Mouse (Mus musculus): ENCODE results near the gene Ccr5.
"Not testable (repeated sequence)": the region's sequence is repeated elsewhere in the genome, so short reads cannot be mapped to it uniquely, and the experiment has no call there.

Ccr5 gene

GRCm38 (mm10) chr9:124121387-124122184, at the start of gene Ccr5:
Ccr5 (plus strand) TSS chr9:124121543.
- no peak for DNase-seq (ENCODE audit: low spot score in 2 of 2)

DNA sequence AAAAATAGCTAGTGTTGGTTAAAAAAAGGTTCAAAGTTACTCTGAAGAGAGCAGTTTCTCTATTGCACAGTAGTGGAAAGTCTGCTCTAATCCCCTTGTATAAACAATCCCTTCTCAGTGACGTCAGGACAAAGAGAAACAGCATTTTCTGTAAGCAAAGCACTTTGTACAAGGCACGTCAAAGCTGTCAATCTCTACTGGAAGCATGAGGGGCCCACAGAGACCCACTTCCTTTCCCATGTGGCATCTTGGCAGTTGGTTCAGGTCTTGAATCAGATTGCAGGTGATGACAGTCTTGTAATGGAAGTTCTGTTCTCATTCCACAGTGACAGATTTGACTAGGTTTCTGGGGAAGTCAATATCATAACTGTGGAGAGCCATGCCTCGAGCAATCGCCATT, 41.5 kb upstream of the Ccr5 start:
- DNase-seq (ENCODE audit: low spot score in 2 of 2): no peak

DNA sequence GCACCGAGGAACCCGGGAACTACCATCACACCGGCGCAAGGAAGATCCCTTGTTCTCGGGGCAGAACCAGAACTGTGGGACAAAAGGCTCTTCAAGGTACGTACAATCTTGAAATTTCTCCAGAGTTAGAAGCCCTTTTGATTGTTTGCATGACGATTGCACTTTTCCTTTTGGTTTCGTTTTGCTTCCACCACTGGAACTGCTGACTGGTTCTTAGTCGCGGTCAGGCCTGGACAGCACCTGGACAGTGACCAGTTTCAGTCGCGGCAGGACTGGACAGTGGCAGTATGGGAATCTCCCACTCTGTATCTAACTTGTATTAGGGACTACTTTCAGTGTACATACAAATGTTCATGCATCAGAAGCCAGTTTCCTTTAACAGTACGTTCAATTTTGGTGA, 40.9 kb upstream of the Ccr5 start:
- not testable (repeated sequence) for DNase-seq (ENCODE audit: low spot score in 2 of 2)

- no peak for DNase-seq (ENCODE audit: low spot score in 2 of 2)
Measured at GRCm38 (mm10) chr9:124090441-124090840, 30.9 kb upstream of the Ccr5 start.

GRCm38 (mm10) chr9:124099127-124099526, 22.2 kb upstream of the Ccr5 start:
- no peak for DNase-seq (ENCODE audit: low spot score in 2 of 2)

GRCm38 (mm10) chr9:124100357-124100756, 21.0 kb upstream of the Ccr5 start:
- no peak for DNase-seq (ENCODE audit: low spot score in 2 of 2)

DNA sequence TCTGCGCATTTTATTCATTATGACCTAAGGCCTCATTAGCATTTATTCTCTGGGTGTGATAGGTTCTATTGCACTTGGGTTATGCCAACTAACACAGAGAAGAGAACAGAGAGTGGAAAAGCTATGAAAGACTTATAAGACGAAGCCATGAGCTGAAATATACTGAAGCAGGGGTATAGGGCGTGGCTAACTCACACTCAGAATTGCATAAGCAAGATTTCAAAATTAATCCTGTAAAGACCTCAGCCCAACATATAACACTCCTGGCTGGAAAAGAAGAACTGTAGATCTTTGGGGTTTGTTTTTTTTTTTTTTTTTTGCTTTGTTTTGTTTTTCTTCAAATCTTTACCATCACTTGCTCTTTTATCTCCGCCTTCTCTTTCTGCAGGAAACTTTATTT, 19.6 kb upstream of the Ccr5 start, which contains the start of gene Ccr2:
Gene Ccr2 (plus strand): TSS at position 228 of the 400 bp plus-strand sequence.
- no peak for DNase-seq (ENCODE audit: low spot score in 2 of 2)

- DNase-seq (ENCODE audit: low spot score in 2 of 2): no peak
Measured at GRCm38 (mm10) chr9:124103199-124103598, 18.1 kb upstream of the Ccr5 start.

DNA sequence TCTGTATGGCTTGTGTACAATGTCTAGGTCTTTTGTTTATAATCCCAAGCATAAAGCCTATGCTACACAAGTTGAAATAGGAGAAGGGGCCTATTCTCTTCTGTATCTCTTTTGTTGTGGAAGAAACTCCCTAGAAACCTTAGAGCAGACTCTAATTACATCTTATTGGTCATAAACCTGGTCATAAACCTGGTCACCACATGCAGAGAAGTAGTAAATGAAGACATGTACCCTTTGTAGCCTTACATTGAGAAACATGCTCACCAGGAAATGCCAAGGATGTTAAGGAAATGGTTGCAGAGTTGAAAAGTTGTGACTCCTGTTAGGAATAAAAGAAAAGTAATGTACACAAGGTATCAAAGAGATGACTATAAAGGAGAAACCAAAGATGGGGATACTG, 16.1 kb upstream of the Ccr5 start:
- DNase-seq (ENCODE audit: low spot score in 2 of 2): no peak

DNA sequence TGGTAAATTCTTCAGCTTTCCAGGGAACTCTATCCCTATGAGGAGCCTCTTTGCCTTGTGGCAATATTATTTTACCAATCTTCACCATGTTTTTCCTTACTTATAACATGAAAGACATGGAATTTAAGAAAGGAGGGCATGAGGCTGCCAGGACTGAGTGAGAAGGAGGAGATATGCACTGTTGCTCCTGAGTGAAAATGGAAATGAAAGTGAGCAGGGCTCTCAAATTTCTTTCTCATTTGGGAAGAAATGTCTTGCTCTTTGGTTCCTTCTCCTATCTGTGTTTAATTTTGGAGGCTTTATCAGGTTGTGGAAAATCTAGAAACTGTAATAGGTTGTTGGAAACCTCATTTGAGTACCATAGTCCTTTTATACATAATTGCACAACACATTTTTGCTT, 14.1 kb upstream of the Ccr5 start:
- DNase-seq (ENCODE audit: low spot score in 2 of 2): no peak

GRCm38 (mm10) chr9:124108356-124109127, 12.8 kb upstream of the Ccr5 start:
- DNase-seq (ENCODE audit: low spot score in 2 of 2): no peak

DNA sequence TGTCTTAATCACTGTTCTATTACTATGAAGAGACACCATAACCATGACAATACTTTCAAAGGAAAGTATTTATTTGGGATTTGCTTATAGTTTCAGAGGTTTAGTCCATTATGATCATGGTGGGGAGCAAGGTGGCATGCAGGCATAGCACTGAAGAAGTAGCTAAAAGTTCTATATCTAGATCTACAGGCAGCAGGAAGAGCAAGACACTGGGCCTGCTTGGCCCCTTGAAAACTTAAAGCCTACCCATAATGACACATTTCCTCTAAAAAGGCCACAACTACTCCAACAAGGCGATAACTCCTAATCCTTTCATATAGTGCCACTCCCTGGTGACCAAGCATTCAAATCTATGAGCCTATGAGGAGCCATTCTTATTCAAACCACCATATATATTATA, 9.3 kb upstream of the Ccr5 start:
- DNase-seq (ENCODE audit: low spot score in 2 of 2): no peak

GRCm38 (mm10) chr9:124112591-124113239, 8.6 kb upstream of the Ccr5 start:
- DNase-seq (ENCODE audit: low spot score in 2 of 2): no peak

GRCm38 (mm10) chr9:124113777-124114176, 7.6 kb upstream of the Ccr5 start:
- DNase-seq (ENCODE audit: low spot score in 2 of 2): no peak

- DNase-seq (ENCODE audit: low spot score in 2 of 2): no peak
Measured at GRCm38 (mm10) chr9:124118489-124118888, 2.9 kb upstream of the Ccr5 start.

GRCm38 (mm10) chr9:124125576-124125975, 4.2 kb downstream of the Ccr5 start:
- no peak for DNase-seq (ENCODE audit: low spot score in 2 of 2)

DNA sequence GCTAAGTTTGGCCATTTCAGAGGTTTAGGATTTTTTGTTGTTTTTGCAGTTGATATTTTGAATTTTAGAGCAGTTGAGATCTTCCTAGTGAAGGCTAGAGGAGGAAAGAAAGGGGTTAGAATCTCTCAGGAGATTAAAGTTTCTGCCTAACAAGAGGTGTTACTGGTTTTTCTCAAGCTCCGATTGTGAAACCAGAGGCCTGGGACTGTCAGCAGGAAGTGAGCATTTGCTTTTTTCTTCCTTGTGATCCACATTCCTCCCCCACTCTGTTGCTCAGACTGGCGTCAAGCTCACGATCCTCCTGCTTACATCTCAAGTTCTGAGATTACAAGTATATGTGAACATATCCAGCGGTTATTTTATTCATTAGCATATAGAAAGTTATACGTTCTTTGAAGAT, 5.0 kb downstream of the Ccr5 start:
- DNase-seq (ENCODE audit: low spot score in 2 of 2): no peak

- DNase-seq (ENCODE audit: low spot score in 2 of 2): no peak
Measured at GRCm38 (mm10) chr9:124127412-124127811, 6.1 kb downstream of the Ccr5 start.

GRCm38 (mm10) chr9:124128379-124128778, 7.0 kb downstream of the Ccr5 start:
- DNase-seq (ENCODE audit: low spot score in 2 of 2): no peak

DNA sequence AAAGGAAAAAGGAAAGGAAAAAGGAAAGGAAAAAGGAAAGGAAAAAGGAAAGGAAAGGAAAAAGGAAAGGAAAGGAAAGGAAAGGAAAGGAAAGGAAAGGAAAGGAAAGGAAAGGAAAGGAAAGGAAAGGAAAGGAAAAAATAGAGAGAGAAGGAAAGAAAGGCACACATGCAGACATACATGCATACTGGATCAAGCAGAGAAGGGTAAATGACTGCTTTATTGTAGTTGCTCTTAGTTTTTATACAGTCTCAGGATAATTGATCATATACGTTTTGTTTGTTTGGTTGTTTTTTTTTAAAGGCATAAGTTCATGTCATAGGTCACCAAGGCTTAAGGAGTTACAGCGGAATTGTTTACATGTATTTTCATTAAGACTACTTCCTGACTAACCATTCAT, 11.6 kb downstream of the Ccr5 start:
- not testable (repeated sequence) for DNase-seq (ENCODE audit: low spot score in 2 of 2)

DNA sequence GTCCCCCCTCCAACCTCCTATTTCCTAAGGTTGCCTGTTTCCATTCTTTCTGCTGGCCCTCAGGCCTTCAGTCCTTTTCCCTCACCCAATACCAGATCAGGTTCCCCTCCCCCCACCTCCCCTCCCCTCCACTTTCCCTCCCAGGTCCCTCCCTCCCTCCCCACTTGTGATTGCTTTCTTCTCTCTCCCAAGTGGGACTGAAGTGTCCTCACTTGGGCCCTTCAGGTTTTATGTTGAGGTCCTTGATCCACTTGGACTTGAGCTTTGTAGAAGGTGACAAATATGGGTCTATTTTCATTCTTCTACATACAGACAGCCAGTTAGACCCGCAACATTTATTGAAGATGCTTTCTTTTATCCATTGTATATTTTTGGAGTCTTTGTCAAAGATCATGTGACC, 13.6 kb downstream of the Ccr5 start:
- not testable (repeated sequence) for DNase-seq (ENCODE audit: low spot score in 2 of 2)

- no peak for DNase-seq (ENCODE audit: low spot score in 2 of 2)
Measured at GRCm38 (mm10) chr9:124137619-124138018, 16.3 kb downstream of the Ccr5 start.

Data from frontal cortex, postnatal 14 days (tissue).